Mouse (Mus musculus) limb, embryonic 15.5 days (tissue): Measurements from ENCODE around the gene Ttll11. TPM values are rescaled to one million over a fixed set of nuclear protein-coding genes. Genes with fewer than 3 reads are reported as not detected.

Experiments used
- ATAC-seq: fragments of 200-750 bp; cut with Nextera tagmentation; 2 replicates; pipeline ENCODE4 v1.8.0; 2017; ENCODE audit warnings: low read depth, moderate TSS enrichment; ENCODE audit not compliant: insufficient number of reproducible peaks, low FRiP score, low TSS enrichment
- H3K27ac ChIP-seq: fragments of 300-500 bp; sonication (generic); 2 replicates; pipeline ENCODE4 v1.5.1; 2015; ENCODE audit warnings: moderate library complexity, mild to moderate bottlenecking, inconsistent platforms
- H3K27me3 ChIP-seq: fragments of 300-500 bp; sonication (generic); 2 replicates; pipeline ENCODE4 v1.6.1; 2015; ENCODE audit warnings: inconsistent platforms
- H3K36me3 ChIP-seq: fragments of 300-500 bp; sonication (generic); 2 replicates; pipeline ENCODE4 v1.6.1; 2015; ENCODE audit warnings: inconsistent platforms
- H3K4me1 ChIP-seq: fragments of 300-500 bp; sonication (generic); 2 replicates; pipeline ENCODE4 v1.6.1; 2015; ENCODE audit warnings: inconsistent platforms
- H3K4me2 ChIP-seq: fragments of 300-500 bp; sonication (generic); 2 replicates; pipeline ENCODE4 v1.6.1; 2015; ENCODE audit warnings: mild to moderate bottlenecking, inconsistent platforms
- H3K4me3 ChIP-seq: fragments of 300-500 bp; sonication (generic); 2 replicates; pipeline ENCODE4 v1.5.1; 2015; ENCODE audit warnings: mild to moderate bottlenecking, inconsistent platforms
- H3K9ac ChIP-seq: fragments of 300-500 bp; sonication (generic); 2 replicates; pipeline ENCODE4 v1.6.1; 2015; ENCODE audit warnings: inconsistent platforms
- H3K9me3 ChIP-seq: fragments of 300-500 bp; sonication (generic); 2 replicates; pipeline ENCODE4 v1.6.1; 2016; ENCODE audit warnings: inconsistent platforms
- WGBS: fragments of 180-500 bp; shearing (Covaris S2); methylation state at CpG from one replicate; pipeline ENCODE4 v1.1.7; 2015; 5-methylcytosine and 5-hydroxymethylcytosine counted together
- polyA plus RNA-seq: library from polyadenylated mRNA; unstranded; fragments of >200 nt; fragmentation: Nextera tagmentation; extraction: Ambion mirVana; gene quantifications from 2 replicates; pipeline ENCODE4 v1.2.1, GENCODE M21; 2015

Gene Ttll11
- polyA plus RNA-seq, result 0.77 and 1.0 TPM in 2 replicates

- peak within 1 kb of the TSS; percentile 50 for H3K27ac ChIP-seq
- ATAC-seq, result peak; percentile 80
- peaks cover 13% of the 10 kb centered on the region for H3K4me1 ChIP-seq
- H3K9ac ChIP-seq, result peak within 1 kb of the TSS; percentile 83
- H3K27me3 ChIP-seq, result peaks cover 14% of the 10 kb centered on the region; the same call in 1 of the 2 replicates
- no peaks in the 10 kb centered on the region for H3K36me3 ChIP-seq
- no peaks in the 10 kb centered on the region for H3K9me3 ChIP-seq
- peak within 1 kb of the TSS; percentile 86 for H3K4me2 ChIP-seq
- under 1% methylated on average over 40 of the region's 42 CpGs for WGBS
- peak within 1 kb of the TSS; percentile 93 for H3K4me3 ChIP-seq
These were observed at the start of gene Ttll11 for GRCm38 (mm10) chr2:35979644-35980021. Gene Ttll11 (minus strand): TSS chr2:35979913.

GRCm38 (mm10) chr2:36023291-36023690, 43.6 kb upstream of the Ttll11 start:
- Histone ChIP-seq H3K9me3 (no peaks in the 10 kb centered on the region), H3K4me2 (no peak overlapping the region), H3K9ac (no peak overlapping the region), H3K4me3 (no peak overlapping the region), H3K27me3 (peaks cover 15% of the 10 kb centered on the region; the same call in 1 of the 2 replicates), H3K36me3 (no peaks in the 10 kb centered on the region), H3K27ac (no peak overlapping the region), H3K4me1 (peaks cover 7% of the 10 kb centered on the region)
- WGBS, result 60% methylated on average over 3 of the region's 3 CpGs
- ATAC-seq, result no peak

- Histone ChIP-seq H3K27me3 (peaks cover 15% of the 10 kb centered on the region; the same call in 1 of the 2 replicates), H3K9me3 (no peaks in the 10 kb centered on the region), H3K4me2 (peak overlapping the region; percentile 48), H3K4me1 (peaks cover 7% of the 10 kb centered on the region), H3K4me3 (peak overlapping the region; percentile 31), H3K36me3 (no peaks in the 10 kb centered on the region), H3K9ac (no peak overlapping the region), H3K27ac (no peak overlapping the region)
- 13% methylated on average over 32 of the region's 32 CpGs for WGBS
- no peak for ATAC-seq
These were observed 41.9 kb upstream of the Ttll11 start for GRCm38 (mm10) chr2:36021385-36022159.

- Histone ChIP-seq H3K4me2 (no peak overlapping the region), H3K4me3 (no peak overlapping the region), H3K36me3 (no peaks in the 10 kb centered on the region), H3K4me1 (peaks cover 11% of the 10 kb centered on the region), H3K27me3 (peaks cover 28% of the 10 kb centered on the region), H3K9me3 (no peaks in the 10 kb centered on the region), H3K9ac (no peak overlapping the region), H3K27ac (no peak overlapping the region)
- no peak for ATAC-seq
- WGBS, result 59% methylated on average over 12 of the region's 12 CpGs
These were observed 33.3 kb upstream of the Ttll11 start for GRCm38 (mm10) chr2:36013010-36013409.

- Histone ChIP-seq H3K4me1 (peaks cover 11% of the 10 kb centered on the region), H3K9ac (peak overlapping the region; percentile 23), H3K9me3 (no peaks in the 10 kb centered on the region), H3K36me3 (no peaks in the 10 kb centered on the region), H3K4me2 (peak overlapping the region; percentile 88), H3K27me3 (peaks cover 28% of the 10 kb centered on the region), H3K4me3 (peak overlapping the region; percentile 46), H3K27ac (no peak overlapping the region)
- under 1% methylated on average over 44 of the region's 44 CpGs for WGBS
- no peak for ATAC-seq
These were observed 31.7 kb upstream of the Ttll11 start for GRCm38 (mm10) chr2:36011331-36011825.

- Histone ChIP-seq H3K27me3 (peaks cover 31% of the 10 kb centered on the region), H3K4me2 (peak overlapping the region; percentile 88), H3K27ac (no peak overlapping the region), H3K4me3 (peak overlapping the region; percentile 46), H3K4me1 (peaks cover 11% of the 10 kb centered on the region), H3K36me3 (no peaks in the 10 kb centered on the region), H3K9ac (no peak overlapping the region), H3K9me3 (no peaks in the 10 kb centered on the region)
- WGBS, result 40% methylated on average over 8 of the region's 8 CpGs
- no peak for ATAC-seq
These were observed 30.9 kb upstream of the Ttll11 start for GRCm38 (mm10) chr2:36010579-36010978.

GRCm38 (mm10) chr2:36009386-36009785, 29.7 kb upstream of the Ttll11 start:
- WGBS, result 23% methylated on average over 4 of the region's 4 CpGs
- no peaks in the 10 kb centered on the region for H3K9me3 ChIP-seq
- H3K4me2 ChIP-seq, result no peak overlapping the region
- no peak for ATAC-seq
- no peak overlapping the region for H3K27ac ChIP-seq
- no peaks in the 10 kb centered on the region for H3K36me3 ChIP-seq
- H3K9ac ChIP-seq, result no peak overlapping the region
- no peak overlapping the region for H3K4me3 ChIP-seq
- peaks cover 11% of the 10 kb centered on the region for H3K4me1 ChIP-seq
- H3K27me3 ChIP-seq, result peaks cover 31% of the 10 kb centered on the region

GRCm38 (mm10) chr2:36008071-36008470, 28.4 kb upstream of the Ttll11 start:
- Histone ChIP-seq H3K36me3 (no peaks in the 10 kb centered on the region), H3K4me1 (peaks cover 11% of the 10 kb centered on the region), H3K4me3 (no peak overlapping the region), H3K9ac (no peak overlapping the region), H3K4me2 (no peak overlapping the region), H3K9me3 (no peaks in the 10 kb centered on the region), H3K27ac (no peak overlapping the region), H3K27me3 (peaks cover 30% of the 10 kb centered on the region)
- ATAC-seq, result no peak
- WGBS, result 31% methylated on average over 1 of the region's 1 CpGs

- 54% methylated on average over 6 of the region's 6 CpGs for WGBS
- Histone ChIP-seq H3K9me3 (no peaks in the 10 kb centered on the region), H3K4me2 (no peak overlapping the region), H3K4me3 (no peak overlapping the region), H3K36me3 (no peaks in the 10 kb centered on the region), H3K27me3 (0 out of 2 replicates have a peak, but pooled peaks cover 3% of the 10 kb centered on the region), H3K27ac (no peak overlapping the region), H3K9ac (no peak overlapping the region), H3K4me1 (no peaks in the 10 kb centered on the region)
- no peak for ATAC-seq
These were observed 22.5 kb upstream of the Ttll11 start for GRCm38 (mm10) chr2:36002188-36002587.

GRCm38 (mm10) chr2:36000390-36000789, 20.7 kb upstream of the Ttll11 start:
- Histone ChIP-seq H3K4me2 (no peak overlapping the region), H3K4me3 (no peak overlapping the region), H3K27ac (no peak overlapping the region), H3K36me3 (no peaks in the 10 kb centered on the region), H3K9me3 (no peaks in the 10 kb centered on the region), H3K4me1 (no peaks in the 10 kb centered on the region), H3K27me3 (no peaks in the 10 kb centered on the region), H3K9ac (no peak overlapping the region)
- 44% methylated on average over 1 of the region's 1 CpGs for WGBS
- ATAC-seq, result no peak

- Histone ChIP-seq H3K36me3 (no peaks in the 10 kb centered on the region), H3K9me3 (no peaks in the 10 kb centered on the region), H3K27me3 (no peaks in the 10 kb centered on the region), H3K4me3 (no peak overlapping the region), H3K4me2 (no peak overlapping the region), H3K4me1 (no peaks in the 10 kb centered on the region), H3K9ac (no peak overlapping the region), H3K27ac (no peak overlapping the region)
- no peak for ATAC-seq
These were observed 19.5 kb upstream of the Ttll11 start for GRCm38 (mm10) chr2:35999212-35999611.

GRCm38 (mm10) chr2:35998416-35998815, 18.7 kb upstream of the Ttll11 start:
- no peak for ATAC-seq
- 86% methylated on average over 5 of the region's 5 CpGs for WGBS
- H3K27me3 ChIP-seq, result no peaks in the 10 kb centered on the region
- H3K4me3 ChIP-seq, result no peak overlapping the region
- H3K9ac ChIP-seq, result no peak overlapping the region
- no peaks in the 10 kb centered on the region for H3K9me3 ChIP-seq
- H3K4me2 ChIP-seq, result no peak overlapping the region
- no peaks in the 10 kb centered on the region for H3K4me1 ChIP-seq
- no peak overlapping the region for H3K27ac ChIP-seq
- H3K36me3 ChIP-seq, result no peaks in the 10 kb centered on the region
